24 mouse cellular contexts compared by ENCODE assay signal in the genomic region with DNA sequence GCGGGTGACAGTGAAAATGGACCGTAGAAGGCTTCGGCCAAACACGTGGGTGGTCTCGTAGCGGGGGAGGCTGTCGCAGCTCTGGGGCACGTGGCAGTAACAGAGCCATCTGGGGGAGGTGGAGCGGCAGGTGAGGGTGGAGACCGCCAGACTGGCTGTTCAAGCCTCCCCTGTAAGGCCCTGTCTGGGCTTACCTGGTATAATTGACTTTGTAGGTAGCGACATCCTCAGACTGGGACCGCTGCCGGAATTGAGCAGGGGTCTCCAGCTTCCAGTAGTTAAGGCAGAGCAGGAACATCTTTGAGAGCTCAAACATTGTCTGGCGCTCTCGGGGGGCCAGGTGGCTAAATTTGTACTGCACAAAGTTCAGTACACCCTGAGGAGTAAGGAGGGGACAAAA. TPM values are rescaled to one million over a fixed set of nuclear protein-coding genes. Genes with fewer than 3 reads are reported as not detected.
"Had no signal": no experiment of that assay in that cellular context is flagged by ENCODE, and none has a peak within 500 bp of the region (broad histone marks: within the 10 kb centered on the region; RNA-seq: fewer than 3 reads in every experiment).

No protein-coding gene starts in this region.

- H3K9ac ChIP-seq: limb, embryonic 15.5 days; liver, embryonic 14.5 days; lung, embryonic 14.5 days; midbrain, embryonic 12.5 days; neural tube, embryonic 12.5 days; stomach, embryonic 15.5 days had no signal

- H3K27ac ChIP-seq: kidney, postnatal 0 days; layer of hippocampus, adult 2 months; limb, embryonic 15.5 days; liver, embryonic 14.5 days; midbrain, embryonic 12.5 days; neural tube, embryonic 12.5 days; stomach, embryonic 15.5 days had no signal

- ATAC-seq: inflammation-experienced regulatory T-cells, adult 6 months; liver, postnatal 0 days; lung, postnatal 0 days had no signal

- H3K27me3 ChIP-seq: limb, embryonic 15.5 days; megakaryocyte, embryonic 14.5 days; neural tube, embryonic 12.5 days; stomach, embryonic 15.5 days had no signal

- H3K4me3 ChIP-seq: limb, embryonic 15.5 days; megakaryocyte, embryonic 14.5 days; midbrain, embryonic 12.5 days; neural tube, embryonic 12.5 days; stomach, embryonic 15.5 days had no signal

- H3K9me3 ChIP-seq: limb, embryonic 15.5 days; megakaryocyte, embryonic 14.5 days; midbrain, embryonic 12.5 days; neural tube, embryonic 12.5 days; stomach, embryonic 15.5 days had no signal

- DNase-seq: kidney, adult 11 months; layer of hippocampus, adult 9-11 months; liver, postnatal 0 days; lung, embryonic 14.5 days; lung, postnatal 36 days; retina, postnatal 1 day; right cerebral cortex, postnatal 25 days; spleen, adult 18-20 months; thymus, adult 2 months; thymus, postnatal 14 days; thymus, postnatal 4 days had no signal

RNA-seq across cellular contexts. Expression of gene Hspb9, which starts 3.1 kb away (rescaled TPM):
- polyA plus RNA-seq: large intestine, adult 2 months; midbrain, postnatal 0 days; neural tube, embryonic 12.5 days; stomach, embryonic 15.5 days had no signal

RNA-seq across cellular contexts. Expression of gene Zfp385c, which starts 18.3 kb away (rescaled TPM):
- polyA plus RNA-seq: inflammation-experienced regulatory T-cells, adult 6 months; liver, embryonic 11.5 days; liver, embryonic 14.5 days; liver, postnatal 0 days; lung, embryonic 14.5 days; lung, postnatal 0 days had no signal
